Mouse (Mus musculus): ENCODE results near the gene Adad1.

The Adad1 gene

GRCm38 (mm10) chr3:37161096-37161495, 97.8 kb downstream of the Adad1 start:
- DNase-seq (ENCODE audit: low read depth in 2 of 2, low spot score in 2 of 2): no peak

GRCm38 (mm10) chr3:37169283-37169682, 106.0 kb downstream of the Adad1 start:
- DNase-seq (ENCODE audit: low read depth in 2 of 2, low spot score in 2 of 2): no peak

All from CD8-positive naive resting alpha-beta T cell, adult 2 months (primary cell).